Mouse (Mus musculus) olfactory bulb, adult 2 months (tissue): Measurements from ENCODE around the gene Rassf10.

Source experiments
- CTCF ChIP-seq: fragments of 200-500 bp; IDR thresholded peaks from 2 replicates; pipeline ENCODE4 v1.5.1; 2012; ENCODE audit warnings: low read depth, mild to moderate bottlenecking, low read length, moderate library complexity; ENCODE audit not compliant: insufficient read depth
- POLR2A ChIP-seq: fragments of 200-500 bp; IDR thresholded peaks from 2 replicates; pipeline ENCODE4 v1.6.1; 2012; ENCODE audit warnings: mild to moderate bottlenecking, low read depth, low read length, moderate library complexity; ENCODE audit not compliant: insufficient read depth

- TF ChIP-seq POLR2A (no peak), CTCF (no peak)
Observed at GRCm38 (mm10) chr7:112942567-112942966, 11.2 kb upstream of the Rassf10 start.
